Mouse (Mus musculus) activated CD4-positive, CD25-positive, alpha-beta regulatory T cell, adult 4 months (primary cell): Measurements from ENCODE around the gene Phf3. TPM values are rescaled to one million over a fixed set of nuclear protein-coding genes. Genes with fewer than 3 reads are reported as not detected.

Experiments
- ATAC-seq: one replicate; pipeline ENCODE4 v1.8.0; 2017
- polyA plus RNA-seq, 2 experiments: library from polyadenylated mRNA; unstranded; fragments of 100-300 nt; shearing (Covaris generic); gene quantifications; one replicate each; pipeline ENCODE4 v1.2.1; 2017

Gene Phf3
- polyA plus RNA-seq, 2 experiments from 2014 or later, result 19.3 to 27.9 TPM

DNA sequence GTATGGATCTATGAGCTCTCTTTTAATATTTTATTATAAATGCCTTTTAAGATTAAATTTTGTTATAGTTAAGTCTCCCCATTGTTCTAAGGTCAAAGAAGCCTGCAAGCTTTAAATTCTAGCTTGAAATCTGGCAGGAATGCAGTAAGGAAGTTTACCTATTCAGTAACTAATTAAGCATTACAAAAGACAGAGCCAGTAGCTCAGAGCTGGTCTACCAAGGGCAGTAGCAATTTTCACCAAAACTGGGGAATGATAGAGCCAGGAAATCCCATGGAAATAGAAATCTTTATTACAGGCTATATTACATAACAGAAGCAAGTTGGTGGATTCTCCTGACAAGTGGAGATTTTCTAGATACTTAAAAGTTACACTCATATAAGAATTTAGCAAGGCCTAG, 116.9 kb downstream of the Phf3 start:
- no peak for ATAC-seq

DNA sequence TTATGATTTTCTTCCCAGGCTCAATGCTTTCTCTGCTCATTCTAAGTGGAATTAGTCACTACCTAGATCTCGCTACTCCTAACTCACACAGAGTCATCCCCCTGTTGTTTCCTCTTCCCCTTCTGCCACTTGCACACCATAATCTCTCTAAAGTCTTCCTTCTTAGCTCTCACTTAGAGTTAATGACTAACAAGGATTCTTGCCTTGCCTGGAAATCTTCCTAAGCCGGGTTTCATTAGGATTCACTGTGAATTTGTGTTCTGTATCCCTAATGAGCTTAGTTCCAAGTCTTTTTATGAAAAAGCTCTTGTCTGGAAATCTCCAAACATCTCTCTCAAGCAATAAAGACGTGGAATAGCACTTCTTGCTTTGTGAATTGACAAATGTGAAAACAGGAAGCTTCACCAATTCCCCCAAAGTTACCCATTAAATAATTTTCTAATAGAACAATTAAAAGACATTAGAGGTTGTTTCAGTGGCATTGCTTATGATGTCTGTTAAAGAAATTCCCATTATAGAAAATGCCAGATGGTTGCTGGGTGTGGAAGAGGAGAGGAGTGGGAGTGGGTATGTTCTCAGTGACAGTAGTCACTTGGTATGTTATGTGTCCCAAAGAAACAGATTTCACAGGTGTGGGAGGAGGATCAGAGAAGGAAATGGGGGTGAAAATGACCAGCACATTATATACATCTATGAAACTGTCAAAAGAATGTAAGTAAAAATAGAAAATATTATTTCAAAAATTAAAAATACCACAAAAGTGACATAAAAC, 118.1 kb downstream of the Phf3 start:
- no peak for ATAC-seq

Other genes starting within 250 kb of the Phf3 start
- not detected for gene AC153137.1, start 104.0 kb upstream of the Phf3 start, polyA plus RNA-seq